Mouse (Mus musculus): Measurements from ENCODE around the gene Hivep3.

GRCm38 (mm10) chr4:119921723-119922266 lies 188.2 kb downstream of the Hivep3 start:
- no peak for TF ChIP-seq CTCF (IDR thresholded peaks at IDR 0.05; ENCODE audit: borderline replicate concordance, extremely low read depth, insufficient read depth, insufficient read length)
- no peak for TF ChIP-seq POLR2A (IDR thresholded peaks at IDR 0.05; ENCODE audit: borderline replicate concordance, extremely low read depth, insufficient read depth, insufficient read length, poor library complexity, severe bottlenecking)
